Mouse (Mus musculus): ENCODE results near the gene Gpc6. TPM values are rescaled to one million over a fixed set of nuclear protein-coding genes. Genes with fewer than 3 reads are reported as not detected.

Gene Gpc6
- polyA plus RNA-seq, 1 experiment from 2014 or later: 4.4 TPM

DNA sequence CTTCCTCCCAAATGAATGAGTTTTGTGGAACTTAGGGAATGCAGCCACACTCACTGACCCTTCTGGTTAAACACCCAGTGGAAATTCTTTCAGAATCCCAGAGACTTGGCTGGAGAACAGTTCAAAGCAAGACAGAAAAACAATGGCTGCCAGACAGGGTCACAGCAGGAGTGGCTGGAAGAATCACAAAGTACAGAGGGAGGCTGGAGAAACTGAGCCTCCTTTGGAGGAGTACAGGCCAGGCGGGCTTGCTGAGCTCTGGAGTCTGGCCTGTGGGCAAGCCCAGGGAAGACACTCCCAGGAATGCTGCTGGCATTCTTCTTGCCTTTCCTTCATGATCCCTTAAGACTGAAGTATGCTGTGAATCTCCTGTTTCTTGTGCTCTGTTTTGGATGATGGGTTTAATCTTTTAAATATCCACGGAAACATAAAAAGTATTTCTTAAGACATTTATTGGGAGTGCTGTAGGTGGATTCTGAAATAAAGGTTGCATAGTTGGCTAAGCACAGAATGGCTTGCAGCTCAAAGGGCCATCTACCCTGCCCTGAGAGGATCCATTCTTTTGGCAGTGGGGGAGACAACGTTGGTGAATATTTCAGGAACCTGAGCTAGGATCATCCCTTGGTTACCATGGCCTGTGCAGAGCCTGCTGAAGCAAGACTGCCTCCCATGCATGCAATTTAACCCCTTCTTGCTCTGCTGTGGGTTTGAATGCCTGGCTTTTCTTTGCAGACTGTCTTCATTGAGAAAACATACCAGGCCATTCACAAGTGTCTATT lies 342.9 kb downstream of the Gpc6 start:
- WGBS (ENCODE audit: insufficient replicate concordance): 30% methylated on average over 3 of the region's 3 CpGs
- no peaks in the 10 kb centered on the region for H3K36me3 ChIP-seq (ENCODE audit: control insufficient read depth, insufficient read depth)
- no peak overlapping the region for H3K4me2 ChIP-seq (ENCODE audit: low read depth, low read length)
- H3K27ac ChIP-seq (ENCODE audit: low read length): no peak overlapping the region
- no peaks in the 10 kb centered on the region for H3K27me3 ChIP-seq (ENCODE audit: control insufficient read depth, insufficient read depth, low read depth, low read length)
- H3K9ac ChIP-seq (ENCODE audit: low read depth, low read length): no peak overlapping the region
- no peaks in the 10 kb centered on the region for H3K4me1 ChIP-seq (ENCODE audit: control insufficient read depth, low read depth, low read length)
- no peaks in the 10 kb centered on the region for H3K9me3 ChIP-seq (replicated peaks; ENCODE audit: control insufficient read depth, low read length)
- no peak overlapping the region for H3K4me3 ChIP-seq (ENCODE audit: low read depth, low read length)
- no peak for ATAC-seq (ENCODE audit: low read depth)

GRCm38 (mm10) chr14:117283631-117284030 lies 358.5 kb downstream of the Gpc6 start:
- H3K27ac ChIP-seq (ENCODE audit: low read length): no peak overlapping the region
- no peak for ATAC-seq (ENCODE audit: low read depth)
- H3K36me3 ChIP-seq (ENCODE audit: control insufficient read depth, insufficient read depth): no peaks in the 10 kb centered on the region
- WGBS (ENCODE audit: insufficient replicate concordance): 64% methylated on average over 3 of the region's 3 CpGs
- no peak overlapping the region for H3K4me3 ChIP-seq (ENCODE audit: low read depth, low read length)
- H3K9me3 ChIP-seq (replicated peaks; ENCODE audit: control insufficient read depth, low read length): no peaks in the 10 kb centered on the region; the same call in 1 of the 2 replicates
- no peak overlapping the region for H3K4me2 ChIP-seq (ENCODE audit: low read depth, low read length)
- H3K9ac ChIP-seq (ENCODE audit: low read depth, low read length): no peak overlapping the region
- H3K4me1 ChIP-seq (ENCODE audit: control insufficient read depth, low read depth, low read length): no peaks in the 10 kb centered on the region
- H3K27me3 ChIP-seq (ENCODE audit: control insufficient read depth, insufficient read depth, low read depth, low read length): no peaks in the 10 kb centered on the region

GRCm38 (mm10) chr14:117293746-117294145 lies 368.6 kb downstream of the Gpc6 start:
- Histone ChIP-seq H3K4me2 (ENCODE audit: low read depth, low read length) (no peak overlapping the region), H3K9me3 (replicated peaks; ENCODE audit: control insufficient read depth, low read length) (no peaks in the 10 kb centered on the region), H3K27ac (ENCODE audit: low read length) (no peak overlapping the region), H3K4me1 (ENCODE audit: control insufficient read depth, low read depth, low read length) (no peaks in the 10 kb centered on the region), H3K4me3 (ENCODE audit: low read depth, low read length) (no peak overlapping the region), H3K27me3 (ENCODE audit: control insufficient read depth, insufficient read depth, low read depth, low read length) (no peaks in the 10 kb centered on the region), H3K9ac (ENCODE audit: low read depth, low read length) (no peak overlapping the region), H3K36me3 (ENCODE audit: control insufficient read depth, insufficient read depth) (no peaks in the 10 kb centered on the region)
- WGBS (ENCODE audit: insufficient replicate concordance): 77% methylated on average over 4 of the region's 4 CpGs
- ATAC-seq (ENCODE audit: low read depth): no peak

GRCm38 (mm10) chr14:117296207-117296838 lies 371.2 kb downstream of the Gpc6 start:
- Histone ChIP-seq H3K36me3 (ENCODE audit: control insufficient read depth, insufficient read depth) (no peaks in the 10 kb centered on the region), H3K9ac (ENCODE audit: low read depth, low read length) (no peak overlapping the region), H3K4me1 (ENCODE audit: control insufficient read depth, low read depth, low read length) (no peaks in the 10 kb centered on the region), H3K4me3 (ENCODE audit: low read depth, low read length) (no peak overlapping the region), H3K4me2 (ENCODE audit: low read depth, low read length) (no peak overlapping the region), H3K27ac (ENCODE audit: low read length) (no peak overlapping the region), H3K9me3 (replicated peaks; ENCODE audit: control insufficient read depth, low read length) (no peaks in the 10 kb centered on the region), H3K27me3 (ENCODE audit: control insufficient read depth, insufficient read depth, low read depth, low read length) (no peaks in the 10 kb centered on the region)
- WGBS (ENCODE audit: insufficient replicate concordance): 68% methylated on average over 2 of the region's 2 CpGs
- ATAC-seq (ENCODE audit: low read depth): no peak

GRCm38 (mm10) chr14:117301019-117301418 lies 375.9 kb downstream of the Gpc6 start:
- H3K36me3 ChIP-seq (ENCODE audit: control insufficient read depth, insufficient read depth): no peaks in the 10 kb centered on the region
- no peak overlapping the region for H3K27ac ChIP-seq (ENCODE audit: low read length)
- no peaks in the 10 kb centered on the region for H3K4me1 ChIP-seq (ENCODE audit: control insufficient read depth, low read depth, low read length)
- H3K4me3 ChIP-seq (ENCODE audit: low read depth, low read length): no peak overlapping the region
- WGBS (ENCODE audit: insufficient replicate concordance): 74% methylated on average over 3 of the region's 3 CpGs
- H3K9me3 ChIP-seq (replicated peaks; ENCODE audit: control insufficient read depth, low read length): no peaks in the 10 kb centered on the region
- H3K9ac ChIP-seq (ENCODE audit: low read depth, low read length): no peak overlapping the region
- H3K4me2 ChIP-seq (ENCODE audit: low read depth, low read length): no peak overlapping the region
- no peaks in the 10 kb centered on the region for H3K27me3 ChIP-seq (ENCODE audit: control insufficient read depth, insufficient read depth, low read depth, low read length)
- ATAC-seq (ENCODE audit: low read depth): no peak

- 67% methylated on average over 8 of the region's 8 CpGs for WGBS (ENCODE audit: insufficient replicate concordance)
- Histone ChIP-seq H3K4me2 (ENCODE audit: low read depth, low read length) (no peak overlapping the region), H3K4me1 (ENCODE audit: control insufficient read depth, low read depth, low read length) (no peaks in the 10 kb centered on the region), H3K27me3 (ENCODE audit: control insufficient read depth, insufficient read depth, low read depth, low read length) (no peaks in the 10 kb centered on the region), H3K9me3 (replicated peaks; ENCODE audit: control insufficient read depth, low read length) (no peaks in the 10 kb centered on the region), H3K9ac (ENCODE audit: low read depth, low read length) (no peak overlapping the region), H3K27ac (ENCODE audit: low read length) (no peak overlapping the region), H3K4me3 (ENCODE audit: low read depth, low read length) (no peak overlapping the region), H3K36me3 (ENCODE audit: control insufficient read depth, insufficient read depth) (no peaks in the 10 kb centered on the region)
- no peak for ATAC-seq (ENCODE audit: low read depth)
Observed at GRCm38 (mm10) chr14:117303901-117304722, 379.0 kb downstream of the Gpc6 start.

DNA sequence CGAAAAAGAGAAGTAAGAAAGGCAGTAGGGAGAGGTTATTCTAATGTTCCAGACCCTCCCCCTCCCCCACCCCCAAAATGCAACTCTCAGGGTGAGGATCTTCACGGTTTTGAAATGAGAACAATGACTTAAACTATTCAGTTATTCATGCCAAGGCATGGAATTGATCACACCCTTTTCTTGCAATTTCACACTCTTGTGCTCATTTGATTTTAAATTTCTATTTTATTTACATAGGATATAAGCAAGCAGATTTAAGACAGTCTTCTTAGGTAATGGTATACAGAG lies 379.6 kb downstream of the Gpc6 start:
- Histone ChIP-seq H3K4me2 (ENCODE audit: low read depth, low read length) (no peak overlapping the region), H3K9ac (ENCODE audit: low read depth, low read length) (no peak overlapping the region), H3K27me3 (ENCODE audit: control insufficient read depth, insufficient read depth, low read depth, low read length) (no peaks in the 10 kb centered on the region), H3K4me1 (ENCODE audit: control insufficient read depth, low read depth, low read length) (no peaks in the 10 kb centered on the region), H3K27ac (ENCODE audit: low read length) (no peak overlapping the region), H3K9me3 (replicated peaks; ENCODE audit: control insufficient read depth, low read length) (no peaks in the 10 kb centered on the region), H3K36me3 (ENCODE audit: control insufficient read depth, insufficient read depth) (no peaks in the 10 kb centered on the region), H3K4me3 (ENCODE audit: low read depth, low read length) (no peak overlapping the region)
- WGBS (ENCODE audit: insufficient replicate concordance): 42% methylated on average over 2 of the region's 2 CpGs
- no peak for ATAC-seq (ENCODE audit: low read depth)

- Histone ChIP-seq H3K4me1 (ENCODE audit: control insufficient read depth, low read depth, low read length) (no peaks in the 10 kb centered on the region), H3K27ac (ENCODE audit: low read length) (no peak overlapping the region), H3K4me2 (ENCODE audit: low read depth, low read length) (no peak overlapping the region), H3K36me3 (ENCODE audit: control insufficient read depth, insufficient read depth) (no peaks in the 10 kb centered on the region), H3K9me3 (replicated peaks; ENCODE audit: control insufficient read depth, low read length) (no peaks in the 10 kb centered on the region), H3K27me3 (ENCODE audit: control insufficient read depth, insufficient read depth, low read depth, low read length) (no peaks in the 10 kb centered on the region), H3K4me3 (ENCODE audit: low read depth, low read length) (no peak overlapping the region), H3K9ac (ENCODE audit: low read depth, low read length) (no peak overlapping the region)
- 73% methylated on average over 3 of the region's 3 CpGs for WGBS (ENCODE audit: insufficient replicate concordance)
- ATAC-seq (ENCODE audit: low read depth): no peak
Observed at GRCm38 (mm10) chr14:117309997-117310520, 384.9 kb downstream of the Gpc6 start.

- H3K27ac ChIP-seq (ENCODE audit: low read length): no peak overlapping the region
Observed at GRCm38 (mm10) chr14:117324214-117324613, 399.1 kb downstream of the Gpc6 start.

More at GRCm38 (mm10) chr14:117324214-117324613, 399.1 kb downstream of the Gpc6 start:
- H3K27me3 ChIP-seq (ENCODE audit: control insufficient read depth, insufficient read depth, low read depth, low read length): no peaks in the 10 kb centered on the region
- WGBS (ENCODE audit: insufficient replicate concordance): 37% methylated on average over 2 of the region's 2 CpGs
- no peak overlapping the region for H3K4me2 ChIP-seq (ENCODE audit: low read depth, low read length)
- no peaks in the 10 kb centered on the region for H3K4me1 ChIP-seq (ENCODE audit: control insufficient read depth, low read depth, low read length)
- no peaks in the 10 kb centered on the region; the same call in 1 of the 2 replicates for H3K9me3 ChIP-seq (replicated peaks; ENCODE audit: control insufficient read depth, low read length)
- no peak overlapping the region for H3K4me3 ChIP-seq (ENCODE audit: low read depth, low read length)
- ATAC-seq (ENCODE audit: low read depth): no peak
- H3K9ac ChIP-seq (ENCODE audit: low read depth, low read length): no peak overlapping the region
- H3K36me3 ChIP-seq (ENCODE audit: control insufficient read depth, insufficient read depth): no peaks in the 10 kb centered on the region

All from liver, embryonic 16.5 days (tissue).